8 mouse cellular contexts compared by ENCODE assay signal in the genomic region with DNA sequence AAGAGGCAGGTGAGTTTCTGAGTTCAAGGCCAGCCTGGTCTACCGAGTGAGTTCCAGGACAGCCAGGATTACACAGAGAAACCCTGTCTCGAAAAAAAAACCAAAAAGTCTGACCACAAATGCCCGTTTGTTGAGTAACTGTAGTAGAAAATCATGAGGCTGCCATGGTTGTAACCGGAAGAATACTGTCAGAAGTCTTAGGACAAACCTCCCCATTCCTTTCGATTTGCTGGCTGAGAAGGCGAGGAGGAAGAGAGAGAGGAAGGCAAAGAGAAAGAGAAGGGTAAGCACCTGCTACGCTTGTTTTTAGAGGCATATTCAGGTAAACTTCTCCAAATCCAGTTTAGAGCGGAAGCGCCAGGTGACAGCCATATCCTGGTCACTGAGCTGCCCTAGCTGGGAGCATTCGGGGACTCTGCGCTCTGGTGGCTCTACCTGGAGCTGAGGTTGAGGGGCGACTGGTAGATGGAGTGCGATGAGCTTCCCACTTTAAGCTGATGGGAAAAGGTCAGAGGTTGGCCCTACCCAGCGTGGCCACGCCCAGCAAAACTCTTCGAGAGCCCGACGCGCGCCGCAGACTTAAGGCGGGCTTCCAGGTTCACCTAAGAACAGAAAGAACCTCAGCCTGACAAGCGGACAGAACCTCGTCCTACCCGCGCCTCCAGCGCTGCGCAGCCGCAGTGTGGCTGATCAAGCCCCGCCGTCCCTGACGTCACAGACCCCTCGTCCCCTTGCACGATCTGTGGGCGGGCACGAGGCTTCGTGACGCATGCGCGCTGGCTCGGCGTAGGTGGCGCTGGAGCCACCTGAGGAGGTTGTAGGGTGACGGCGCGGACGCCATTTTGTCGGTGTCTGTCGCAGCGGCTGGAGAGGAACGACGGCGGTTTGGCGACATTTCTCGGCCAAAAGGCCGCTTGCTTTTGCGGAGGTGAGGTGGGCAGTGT. TPM values are rescaled to one million over a fixed set of nuclear protein-coding genes. Genes with fewer than 3 reads are reported as not detected.
DNase-seq lines count a peak whose midpoint lies in the region; ATAC-seq lines count a peak whose summit lies in the region.

A gene (minus strand): TSS at position 705 of the 944 bp plus-strand sequence.

- DNase-seq in adipocyte (ENCODE audit: low spot score), result peak; percentile 97
- peak; percentile 100 for DNase-seq in embryo, embryonic 10 days (ENCODE audit: low spot score)
- DNase-seq in gastrocnemius, postnatal 10 days, result peak; percentile 98
- peak; percentile 100 for DNase-seq in induced T-regulatory cell, adult 2 months (ENCODE audit: low read depth)
- peak; percentile 96 to 99 for DNase-seq in left cerebral cortex, adult 9 months (ENCODE audit: low spot score in 2 of 2)
- DNase-seq in right cerebral cortex, postnatal 14 days, result peak; percentile 99
- DNase-seq in urinary bladder, postnatal 36 days (ENCODE audit: low spot score in 2 of 2), result peak; percentile 98 to 99

- peak; percentile 83 for ATAC-seq in megakaryocyte progenitor cell, adult 5-6 weeks (replicated peaks; ENCODE audit: poor library complexity)

RNA-seq across cellular contexts. Expression of the gene that starts here (rescaled TPM):
- total RNA-seq in gastrocnemius, postnatal 10 days (2021), result not detected
- 2.3 and 2.6 TPM in 2 replicates for total RNA-seq in megakaryocyte progenitor cell, adult 5-6 weeks (2015)
- total RNA-seq in megakaryocyte progenitor cell, adult 5-6 weeks (2017), result 0.29 TPM in 1 of 2 replicates, not detected in the other

Comparison
In these comparisons a context has a peak if more than half of its experiments do, and no peak if none do; other contexts are left out.
1. Peak in every context shown above with its lines: DNase-seq and ATAC-seq.
2. Peak in DNase-seq in gastrocnemius, postnatal 10 days; RNA of the gene not detected or under 1 TPM.